In genomic region chr10:128945675-128946074, GRCm38 (mm10) we compare ENCODE assay signal across 10 mouse cellular contexts. TPM values are rescaled to one million over a fixed set of nuclear protein-coding genes. Genes with fewer than 3 reads are reported as not detected.
DNase-seq lines count a peak whose midpoint lies in the region; ATAC-seq and TF ChIP-seq lines count a peak whose summit lies in the region.
"Had no signal": no experiment of that assay in that cellular context is flagged by ENCODE, and none has a peak within 500 bp of the region (broad histone marks: within the 10 kb centered on the region; RNA-seq: fewer than 3 reads in every experiment).

No protein-coding gene starts in this region.

- no peak for TF ChIP-seq POLR2A in small intestine, adult 2 months (IDR thresholded peaks at IDR 0.05; ENCODE audit: low read depth, low read length)

- no peaks in the 10 kb centered on the region for H3K27me3 ChIP-seq in intestine, embryonic 16.5 days (replicated peaks; ENCODE audit: control insufficient read depth, insufficient read depth, low read length)
- H3K27me3 ChIP-seq in intestine, embryonic 15.5 days (replicated peaks), result no peaks in the 10 kb centered on the region
- no peaks in the 10 kb centered on the region for H3K27me3 ChIP-seq in kidney, postnatal 0 days (ENCODE audit: insufficient read depth, low read length)
- no peaks in the 10 kb centered on the region for H3K27me3 ChIP-seq in small intestine, adult 2 months (ENCODE audit: control insufficient read depth, insufficient read depth, low read length)
- H3K27me3 ChIP-seq in forebrain, embryonic 12.5 days, result no peaks in the 10 kb centered on the region
- H3K27me3 ChIP-seq: lung, embryonic 15.5 days had no signal

- DNase-seq in MN1 (ENCODE audit: low spot score), result peak; percentile 69
- DNase-seq in cerebellum, adult 9-10 months, result peak; percentile 67
- DNase-seq in kidney, postnatal 0 days (ENCODE audit: low spot score), result peak; percentile 40
- no peak for DNase-seq in spleen, adult 18-20 months

- H3K27ac ChIP-seq in intestine, embryonic 16.5 days (ENCODE audit: low read length), result no peak overlapping the region
- H3K27ac ChIP-seq in intestine, embryonic 15.5 days, result no peak overlapping the region
- H3K27ac ChIP-seq in kidney, postnatal 0 days, result no peak overlapping the region
- no peak overlapping the region for H3K27ac ChIP-seq in small intestine, adult 2 months (ENCODE audit: insufficient read depth, low read depth, low read length)
- no peak overlapping the region for H3K27ac ChIP-seq in forebrain, embryonic 12.5 days
- H3K27ac ChIP-seq: lung, embryonic 15.5 days had no signal

- H3K4me2 ChIP-seq in intestine, embryonic 16.5 days (ENCODE audit: low read depth, low read length), result no peak overlapping the region
- no peak overlapping the region for H3K4me2 ChIP-seq in intestine, embryonic 15.5 days (replicated peaks)
- H3K4me2 ChIP-seq in kidney, postnatal 0 days (ENCODE audit: low read length), result no peak overlapping the region
- no peak overlapping the region for H3K4me2 ChIP-seq in forebrain, embryonic 12.5 days
- H3K4me2 ChIP-seq: lung, embryonic 15.5 days had no signal

- no peaks in the 10 kb centered on the region for H3K4me1 ChIP-seq in intestine, embryonic 16.5 days (ENCODE audit: control insufficient read depth, insufficient read depth, low read length)
- H3K4me1 ChIP-seq in intestine, embryonic 15.5 days (replicated peaks), result no peaks in the 10 kb centered on the region
- no peaks in the 10 kb centered on the region for H3K4me1 ChIP-seq in kidney, postnatal 0 days (replicated peaks; ENCODE audit: insufficient read depth, low read length)
- no peaks in the 10 kb centered on the region for H3K4me1 ChIP-seq in small intestine, adult 2 months (ENCODE audit: control insufficient read depth, insufficient read depth, insufficient read length, low read length)
- H3K4me1 ChIP-seq in forebrain, embryonic 12.5 days, result no peaks in the 10 kb centered on the region
- H3K4me1 ChIP-seq: lung, embryonic 15.5 days had no signal

- peak; percentile 67 for TF ChIP-seq CTCF in kidney, postnatal 0 days (IDR thresholded peaks at IDR 0.05; ENCODE audit: low read depth)
- TF ChIP-seq CTCF in small intestine, adult 2 months (IDR thresholded peaks at IDR 0.05; ENCODE audit: extremely low read depth, insufficient read length, insufficient replicate concordance, low read depth, low read length), result peak; percentile 68; the same call in 1 of the 2 replicates

- no peaks in the 10 kb centered on the region for H3K36me3 ChIP-seq in intestine, embryonic 16.5 days (ENCODE audit: control insufficient read depth, insufficient read depth, low read length)
- no peaks in the 10 kb centered on the region for H3K36me3 ChIP-seq in intestine, embryonic 15.5 days
- H3K36me3 ChIP-seq in kidney, postnatal 0 days (ENCODE audit: insufficient read depth, low read length), result no peaks in the 10 kb centered on the region
- H3K36me3 ChIP-seq in small intestine, adult 2 months (ENCODE audit: control insufficient read depth, insufficient read depth, low read length), result no peaks in the 10 kb centered on the region
- H3K36me3 ChIP-seq in forebrain, embryonic 12.5 days (replicated peaks), result no peaks in the 10 kb centered on the region
- H3K36me3 ChIP-seq: lung, embryonic 15.5 days had no signal

- no peaks in the 10 kb centered on the region for H3K9me3 ChIP-seq in intestine, embryonic 16.5 days (ENCODE audit: control insufficient read depth, low read length)
- H3K9me3 ChIP-seq in intestine, embryonic 15.5 days, result no peaks in the 10 kb centered on the region
- H3K9me3 ChIP-seq in kidney, postnatal 0 days (replicated peaks; ENCODE audit: low read length), result no peaks in the 10 kb centered on the region
- H3K9me3 ChIP-seq in forebrain, embryonic 12.5 days, result no peaks in the 10 kb centered on the region
- H3K9me3 ChIP-seq: lung, embryonic 15.5 days had no signal

- peak; percentile 47; the same call in 1 of the 2 replicates for ATAC-seq in intestine, embryonic 16.5 days
- no peak for ATAC-seq in intestine, embryonic 15.5 days
- ATAC-seq in kidney, postnatal 0 days (replicated peaks; ENCODE audit: low FRiP score, low read depth), result peak; percentile 38; the same call in 1 of the 2 replicates
- no peak for ATAC-seq in forebrain, embryonic 12.5 days (ENCODE audit: low FRiP score)

- H3K4me3 ChIP-seq in intestine, embryonic 16.5 days (ENCODE audit: low read length), result no peak overlapping the region
- no peak overlapping the region for H3K4me3 ChIP-seq in intestine, embryonic 15.5 days (replicated peaks)
- no peak overlapping the region for H3K4me3 ChIP-seq in kidney, postnatal 0 days (replicated peaks; ENCODE audit: low read depth, low read length)
- no peak overlapping the region for H3K4me3 ChIP-seq in small intestine, adult 2 months (ENCODE audit: low read depth, low read length)
- H3K4me3 ChIP-seq in forebrain, embryonic 12.5 days (replicated peaks), result no peak overlapping the region
- H3K4me3 ChIP-seq: erythroblast, embryonic 14.5 days; lung, embryonic 15.5 days had no signal

- H3K9ac ChIP-seq in intestine, embryonic 16.5 days (ENCODE audit: low read depth, low read length), result no peak overlapping the region
- no peak overlapping the region for H3K9ac ChIP-seq in intestine, embryonic 15.5 days
- no peak overlapping the region for H3K9ac ChIP-seq in kidney, postnatal 0 days (ENCODE audit: low read depth, low read length)
- no peak overlapping the region for H3K9ac ChIP-seq in forebrain, embryonic 12.5 days
- H3K9ac ChIP-seq: lung, embryonic 15.5 days had no signal

- 24% methylated on average over 3 of the region's 3 CpGs for WGBS in intestine, embryonic 16.5 days
- WGBS in intestine, embryonic 15.5 days, result 27% methylated on average over 3 of the region's 3 CpGs
- WGBS in kidney, postnatal 0 days, result 22% methylated on average over 3 of the region's 3 CpGs
- 17% methylated on average over 3 of the region's 3 CpGs for WGBS in small intestine, adult 2 months
- WGBS in forebrain, embryonic 12.5 days, result 17% methylated on average over 3 of the region's 3 CpGs

RNA-seq across cellular contexts. Expression of gene Itga7, which starts 12.1 kb away (rescaled TPM):
- 3.3 and 3.7 TPM in 2 replicates for polyA plus RNA-seq in intestine, embryonic 16.5 days (2015; fragmentation: Nextera tagmentation; extraction: Ambion mirVana)
- polyA plus RNA-seq in intestine, embryonic 15.5 days (2015; fragmentation: Nextera tagmentation; extraction: Ambion mirVana), result 2.9 and 3.8 TPM in 2 replicates
- 3.8 TPM in 2 replicates for polyA plus RNA-seq in kidney, postnatal 0 days (2015; fragmentation: Nextera tagmentation; extraction: Ambion mirVana)
- polyA plus RNA-seq in small intestine, adult 2 months (2012; rRNA removed), result 8.4 and 14.6 TPM in 2 replicates
- polyA plus RNA-seq in forebrain, embryonic 12.5 days (2016; fragmentation: Nextera tagmentation; extraction: Ambion mirVana), result 0.46 and 0.73 TPM in 2 replicates
- polyA plus RNA-seq: erythroblast, embryonic 14.5 days had no signal

RNA-seq across cellular contexts. Expression of gene Mettl7b, which starts 15.1 kb away (rescaled TPM):
- 23.2 and 28.6 TPM in 2 replicates for polyA plus RNA-seq in intestine, embryonic 16.5 days (2015; fragmentation: Nextera tagmentation; extraction: Ambion mirVana)
- 12.0 and 12.3 TPM in 2 replicates for polyA plus RNA-seq in intestine, embryonic 15.5 days (2015; fragmentation: Nextera tagmentation; extraction: Ambion mirVana)
- polyA plus RNA-seq in kidney, postnatal 0 days (2015; fragmentation: Nextera tagmentation; extraction: Ambion mirVana), result 59.9 and 69.3 TPM in 2 replicates
- polyA plus RNA-seq in small intestine, adult 2 months (2012; rRNA removed), result 27.6 and 32.2 TPM in 2 replicates
- polyA plus RNA-seq in forebrain, embryonic 12.5 days (2016; fragmentation: Nextera tagmentation; extraction: Ambion mirVana), result not detected in 2 replicates
- polyA plus RNA-seq: erythroblast, embryonic 14.5 days; lung, embryonic 15.5 days had no signal

RNA-seq across cellular contexts. Expression of gene Bloc1s1, which starts 21.8 kb away (rescaled TPM):
- polyA plus RNA-seq in intestine, embryonic 16.5 days (2015; fragmentation: Nextera tagmentation; extraction: Ambion mirVana), result 208 and 220 TPM in 2 replicates
- 194 and 203 TPM in 2 replicates for polyA plus RNA-seq in intestine, embryonic 15.5 days (2015; fragmentation: Nextera tagmentation; extraction: Ambion mirVana)
- polyA plus RNA-seq in kidney, postnatal 0 days (2015; fragmentation: Nextera tagmentation; extraction: Ambion mirVana), result 272 and 276 TPM in 2 replicates
- 88.8 and 147 TPM in 2 replicates for polyA plus RNA-seq in small intestine, adult 2 months (2012; rRNA removed)
- polyA plus RNA-seq in forebrain, embryonic 12.5 days (2016; fragmentation: Nextera tagmentation; extraction: Ambion mirVana), result 183 and 188 TPM in 2 replicates

RNA-seq across cellular contexts. Expression of gene Rdh5, which starts 23.0 kb away (rescaled TPM):
- polyA plus RNA-seq in intestine, embryonic 16.5 days (2015; fragmentation: Nextera tagmentation; extraction: Ambion mirVana), result 18.6 and 18.8 TPM in 2 replicates
- polyA plus RNA-seq in intestine, embryonic 15.5 days (2015; fragmentation: Nextera tagmentation; extraction: Ambion mirVana), result 11.7 and 12.0 TPM in 2 replicates
- polyA plus RNA-seq in kidney, postnatal 0 days (2015; fragmentation: Nextera tagmentation; extraction: Ambion mirVana), result 12.9 and 15.0 TPM in 2 replicates
- 20.2 and 30.3 TPM in 2 replicates for polyA plus RNA-seq in small intestine, adult 2 months (2012; rRNA removed)
- polyA plus RNA-seq in forebrain, embryonic 12.5 days (2016; fragmentation: Nextera tagmentation; extraction: Ambion mirVana), result 11.3 and 13.3 TPM in 2 replicates

RNA-seq across cellular contexts. Expression of gene Olfr9, which starts 43.6 kb away (rescaled TPM):
- not detected in 2 replicates for polyA plus RNA-seq in intestine, embryonic 16.5 days (2015; fragmentation: Nextera tagmentation; extraction: Ambion mirVana)
- polyA plus RNA-seq in intestine, embryonic 15.5 days (2015; fragmentation: Nextera tagmentation; extraction: Ambion mirVana), result not detected in 2 replicates
- polyA plus RNA-seq in kidney, postnatal 0 days (2015; fragmentation: Nextera tagmentation; extraction: Ambion mirVana), result not detected in 2 replicates
- not detected in 2 replicates for polyA plus RNA-seq in small intestine, adult 2 months (2012; rRNA removed)
- polyA plus RNA-seq in forebrain, embryonic 12.5 days (2016; fragmentation: Nextera tagmentation; extraction: Ambion mirVana), result not detected in 2 replicates
- polyA plus RNA-seq: erythroblast, embryonic 14.5 days; lung, embryonic 15.5 days had no signal

Comparison
In these comparisons a context has a peak if more than half of its experiments do, and no peak if none do; other contexts are left out.
1. ATAC-seq: peak in intestine, embryonic 16.5 days (single experiment) and kidney, postnatal 0 days (single experiment); none in intestine, embryonic 15.5 days (single experiment) and forebrain, embryonic 12.5 days (single experiment).
2. DNase-seq: peak in MN1 (single experiment), cerebellum, adult 9-10 months (single experiment) and kidney, postnatal 0 days (single experiment); none in spleen, adult 18-20 months (0 of 2).
3. RNA of gene Mettl7b, which starts 15.1 kb away (polyA plus RNA-seq): 59.9 to 69.3 TPM in kidney, postnatal 0 days, 27.6 to 32.2 TPM in small intestine, adult 2 months, 23.2 to 28.6 TPM in intestine, embryonic 16.5 days and 12.0 to 12.3 TPM in intestine, embryonic 15.5 days; not detected in forebrain, embryonic 12.5 days; every median in the first group is over 10 times any median in the second.